Mouse (Mus musculus): Measurements from ENCODE around the gene Prr15l. TPM values are rescaled to one million over a fixed set of nuclear protein-coding genes. Genes with fewer than 3 reads are reported as not detected.
A peak's percentile ranks its signal among the peaks of the same experiment; 100 is the strongest.

The Prr15l gene
- polyA plus RNA-seq, 2 experiments = 2.8 to 4.9 TPM

- ATAC-seq (ENCODE audit: insufficient read depth) = no peak
- no peak overlapping the region for H3K9ac ChIP-seq (replicated peaks)
Observed at GRCm38 (mm10) chr11:96933562-96934276, 5.8 kb downstream of the Prr15l start.

GRCm38 (mm10) chr11:96934921-96935356 is 7.0 kb downstream of the Prr15l start:
- Histone ChIP-seq H3K27ac (peak overlapping the region; percentile 100), H3K4me3 (ENCODE audit: insufficient read depth in 1 of 2, low read depth in 2 of 2, low read length in 2 of 2) (peak overlapping the region in 1 of 2 experiments; percentile 18; a peak in 1 of 4 replicates), H3K9me3 (ENCODE audit: control insufficient read depth, low read length) (no peaks in the 10 kb centered on the region), H3K36me3 (replicated peaks; ENCODE audit: control insufficient read depth, insufficient read depth, low read depth) (peaks cover 40% of the 10 kb centered on the region), H3K27me3 (ENCODE audit: control insufficient read depth, insufficient read depth, low read length) (no peaks in the 10 kb centered on the region), H3K9ac (replicated peaks) (peak overlapping the region; percentile 36), H3K4me1 (replicated peaks; ENCODE audit: control insufficient read depth in 2 of 2, insufficient read depth in 2 of 2, low read length in 1 of 2) (peaks cover 72 to 77% of the 10 kb centered on the region in 2 experiments), H3K4me2 (ENCODE audit: low read depth) (peak overlapping the region; percentile 54)
- ATAC-seq (ENCODE audit: insufficient read depth) = peak; percentile 89
- TF ChIP-seq CTCF (IDR thresholded peaks at IDR 0.05; ENCODE audit: low read depth) = no peak
- no peak for TF ChIP-seq EP300 (IDR thresholded peaks at IDR 0.05; ENCODE audit: low read depth)
- 25% methylated on average over 12 of the region's 12 CpGs for WGBS (ENCODE audit: insufficient replicate concordance)
- DNase-seq (ENCODE audit: low read depth in 3 of 3, low spot score in 3 of 3) = peak; percentile 89 to 93 (median 89)

More at GRCm38 (mm10) chr11:96933562-96934276, 5.8 kb downstream of the Prr15l start:
- TF ChIP-seq EP300 (IDR thresholded peaks at IDR 0.05; ENCODE audit: low read depth) (no peak), CTCF (IDR thresholded peaks at IDR 0.05; ENCODE audit: low read depth) (no peak)
- no peak overlapping the region for H3K4me3 ChIP-seq (ENCODE audit: insufficient read depth in 1 of 2, low read depth in 2 of 2, low read length in 2 of 2)
- DNase-seq (ENCODE audit: low read depth in 3 of 3, low spot score in 3 of 3) = no peak
- H3K4me1 ChIP-seq (replicated peaks; ENCODE audit: control insufficient read depth in 2 of 2, insufficient read depth in 2 of 2, low read length in 1 of 2) = peaks cover 72 to 79% of the 10 kb centered on the region in 2 experiments
- no peaks in the 10 kb centered on the region for H3K27me3 ChIP-seq (ENCODE audit: control insufficient read depth, insufficient read depth, low read length)
- H3K27ac ChIP-seq = peak overlapping the region; percentile 76
- no peak overlapping the region for H3K4me2 ChIP-seq (ENCODE audit: low read depth)
- WGBS (ENCODE audit: insufficient replicate concordance) = 86% methylated on average over 13 of the region's 13 CpGs
- no peaks in the 10 kb centered on the region for H3K9me3 ChIP-seq (ENCODE audit: control insufficient read depth, low read length)
- H3K36me3 ChIP-seq (replicated peaks; ENCODE audit: control insufficient read depth, insufficient read depth, low read depth) = peaks cover 28% of the 10 kb centered on the region

GRCm38 (mm10) chr11:96935872-96936650 is 8.2 kb downstream of the Prr15l start:
- peaks cover 71 to 78% of the 10 kb centered on the region in 2 experiments for H3K4me1 ChIP-seq (replicated peaks; ENCODE audit: control insufficient read depth in 2 of 2, insufficient read depth in 2 of 2, low read length in 1 of 2)
- TF ChIP-seq CTCF (IDR thresholded peaks at IDR 0.05; ENCODE audit: low read depth) (no peak), EP300 (IDR thresholded peaks at IDR 0.05; ENCODE audit: low read depth) (no peak)
- 82% methylated on average over 9 of the region's 9 CpGs for WGBS (ENCODE audit: insufficient replicate concordance)

GRCm38 (mm10) chr11:96937549-96938425 is 9.9 kb downstream of the Prr15l start:
- TF ChIP-seq CTCF (IDR thresholded peaks at IDR 0.05; ENCODE audit: low read depth) (peak; percentile 94), EP300 (IDR thresholded peaks at IDR 0.05; ENCODE audit: low read depth) (peak; percentile 35; the same call in 1 of the 2 replicates)
- peaks cover 65% of the 10 kb centered on the region for H3K36me3 ChIP-seq (replicated peaks; ENCODE audit: control insufficient read depth, insufficient read depth, low read depth)
- no peaks in the 10 kb centered on the region for H3K27me3 ChIP-seq (ENCODE audit: control insufficient read depth, insufficient read depth, low read length)
- no peak for DNase-seq (ENCODE audit: low read depth in 3 of 3, low spot score in 3 of 3)
- peak overlapping the region; percentile 2 to 95; a peak in 3 of 4 replicates for H3K4me3 ChIP-seq (ENCODE audit: insufficient read depth in 1 of 2, low read depth in 2 of 2, low read length in 2 of 2)
- H3K4me1 ChIP-seq (replicated peaks; ENCODE audit: control insufficient read depth in 2 of 2, insufficient read depth in 2 of 2, low read length in 1 of 2) = peaks cover 62 to 79% of the 10 kb centered on the region in 2 experiments
- WGBS (ENCODE audit: insufficient replicate concordance) = 49% methylated on average over 10 of the region's 10 CpGs
- H3K9ac ChIP-seq (replicated peaks) = peak overlapping the region; percentile 99
- H3K4me2 ChIP-seq (ENCODE audit: low read depth) = peak overlapping the region; percentile 70
- no peaks in the 10 kb centered on the region for H3K9me3 ChIP-seq (ENCODE audit: control insufficient read depth, low read length)
- peak; percentile 16; the same call in 1 of the 2 replicates for ATAC-seq (ENCODE audit: insufficient read depth)
- H3K27ac ChIP-seq = peak overlapping the region; percentile 100

More at GRCm38 (mm10) chr11:96935872-96936650, 8.2 kb downstream of the Prr15l start:
- Histone ChIP-seq H3K4me2 (ENCODE audit: low read depth) (0 out of 2 replicates have a peak overlapping the region, but pooled peaks have one; percentile 54), H3K36me3 (replicated peaks; ENCODE audit: control insufficient read depth, insufficient read depth, low read depth) (peaks cover 51% of the 10 kb centered on the region), H3K27ac (peak overlapping the region; percentile 100), H3K27me3 (ENCODE audit: control insufficient read depth, insufficient read depth, low read length) (no peaks in the 10 kb centered on the region), H3K9ac (replicated peaks) (no peak overlapping the region), H3K9me3 (ENCODE audit: control insufficient read depth, low read length) (no peaks in the 10 kb centered on the region), H3K4me3 (ENCODE audit: insufficient read depth in 1 of 2, low read depth in 2 of 2, low read length in 2 of 2) (no peak overlapping the region)
- no peak for DNase-seq (ENCODE audit: low read depth in 3 of 3, low spot score in 3 of 3)
- ATAC-seq (ENCODE audit: insufficient read depth) = no peak

Measured in liver, embryonic 14.5 days (tissue).